Mouse (Mus musculus) layer of hippocampus, adult 2 months (tissue): Measurements from ENCODE around the gene 4930404H24Rik. TPM values are rescaled to one million over a fixed set of nuclear protein-coding genes. Genes with fewer than 3 reads are reported as not detected.
A peak's percentile ranks its signal among the peaks of the same experiment; 100 is the strongest.

Source experiments
- DNase-seq, 2 experiments: peaks; one replicate each; pipeline ENCODE4 v3.0.0; 2022; ENCODE audit warnings: low spot score in 2 of 2
- H3K27ac ChIP-seq: fragments of 200-600 bp; 2 replicates; pipeline ENCODE4 v1.8.1; 2022
- H3K4me3 ChIP-seq: fragments of 200-600 bp; 2 replicates; pipeline ENCODE4 v1.8.1; 2022; ENCODE audit warnings: mild to moderate bottlenecking
- CTCF ChIP-seq: fragments of 200-600 bp; conservative IDR thresholded peaks from 2 replicates; pipeline ENCODE4 v1.8.1; 2022; ENCODE audit warnings: antibody characterized with exemption, mild to moderate bottlenecking, moderate library complexity
- total RNA-seq, 2 experiments: library from RNA; stranded (reverse); gene quantifications; 2 replicates each; pipeline ENCODE4 v1.2.3; 2021

Gene 4930404H24Rik
- total RNA-seq, 2 experiments from 2014 or later, result not detected

GRCm38 (mm10) chr2:153520057-153520456, 27.5 kb downstream of the 4930404H24Rik start:
- Histone ChIP-seq H3K27ac (peak overlapping the region; percentile 8; the same call in 1 of the 2 replicates), H3K4me3 (no peak overlapping the region)
- DNase-seq, result no peak
- no peak for TF ChIP-seq CTCF

- H3K4me3 ChIP-seq, result no peak overlapping the region
- no peak for TF ChIP-seq CTCF
- H3K27ac ChIP-seq, result no peak overlapping the region
- no peak for DNase-seq
These were observed 29.7 kb downstream of the 4930404H24Rik start for GRCm38 (mm10) chr2:153522270-153522669.

GRCm38 (mm10) chr2:153523143-153523542, 30.6 kb downstream of the 4930404H24Rik start:
- no peak for DNase-seq
- Histone ChIP-seq H3K4me3 (no peak overlapping the region), H3K27ac (no peak overlapping the region)
- TF ChIP-seq CTCF, result no peak

- H3K27ac ChIP-seq, result no peak overlapping the region
- no peak overlapping the region for H3K4me3 ChIP-seq
- TF ChIP-seq CTCF, result no peak
- no peak for DNase-seq
These were observed 31.1 kb downstream of the 4930404H24Rik start for GRCm38 (mm10) chr2:153523656-153524055.

GRCm38 (mm10) chr2:153524727-153525126, 32.1 kb downstream of the 4930404H24Rik start:
- no peak for TF ChIP-seq CTCF
- H3K4me3 ChIP-seq, result no peak overlapping the region
- H3K27ac ChIP-seq, result no peak overlapping the region
- DNase-seq, result no peak

- no peak for DNase-seq
- H3K27ac ChIP-seq, result no peak overlapping the region
- no peak for TF ChIP-seq CTCF
- H3K4me3 ChIP-seq, result no peak overlapping the region
These were observed 33.3 kb downstream of the 4930404H24Rik start for GRCm38 (mm10) chr2:153525906-153526311.

GRCm38 (mm10) chr2:153526850-153527530, 34.4 kb downstream of the 4930404H24Rik start:
- peak overlapping the region; percentile 95; the same call in 1 of the 2 replicates for H3K27ac ChIP-seq
- no peak for TF ChIP-seq CTCF
- DNase-seq, result no peak

GRCm38 (mm10) chr2:153527580-153528531, 35.3 kb downstream of the 4930404H24Rik start:
- peak overlapping the region; percentile 89 for H3K4me3 ChIP-seq
- peak in 1 of 2 experiments; percentile 30 for DNase-seq
- no peak for TF ChIP-seq CTCF
- peak overlapping the region; percentile 95 for H3K27ac ChIP-seq

More at GRCm38 (mm10) chr2:153526850-153527530, 34.4 kb downstream of the 4930404H24Rik start:
- peak overlapping the region; percentile 89 for H3K4me3 ChIP-seq

- TF ChIP-seq CTCF, result no peak
- H3K27ac ChIP-seq, result peak overlapping the region; percentile 95
- DNase-seq, result peak in 1 of 2 experiments; percentile 55
- H3K4me3 ChIP-seq, result peak overlapping the region; percentile 89
These were observed 36.2 kb downstream of the 4930404H24Rik start for GRCm38 (mm10) chr2:153528571-153529364.

- TF ChIP-seq CTCF, result no peak
- H3K27ac ChIP-seq, result peak overlapping the region; percentile 95
- H3K4me3 ChIP-seq, result peak overlapping the region; percentile 89
- DNase-seq, result no peak
These were observed 36.8 kb downstream of the 4930404H24Rik start for GRCm38 (mm10) chr2:153529365-153529781.

- peak within 1 kb of the TSS; percentile 95 for H3K27ac ChIP-seq
- H3K4me3 ChIP-seq, result peak within 1 kb of the TSS; percentile 89
- no peak for TF ChIP-seq CTCF
- peak in 1 of 2 experiments; percentile 47 for DNase-seq
These were observed 37.6 kb downstream of the 4930404H24Rik start, which contains the start of gene Nol4l for GRCm38 (mm10) chr2:153529931-153530766. Gene Nol4l (minus strand): TSS chr2:153529971.
